Mouse (Mus musculus) thymus, postnatal 10 days (tissue): ENCODE results near the gene Nudt22.
"Not testable (repeated sequence)": the region's sequence is repeated elsewhere in the genome, so short reads cannot be mapped to it uniquely, and the experiment has no call there.

Source experiments
- DNase-seq, 2 experiments: peaks; one replicate each; pipeline ENCODE4 v3.0.0; 2021; ENCODE audit warnings: low spot score in 2 of 2

Gene Nudt22

GRCm38 (mm10) chr19:6995255-6995991 is 494 bp downstream of the Nudt22 start:
- DNase-seq, result no peak

GRCm38 (mm10) chr19:6994489-6994888 is 1.4 kb downstream of the Nudt22 start:
- no peak for DNase-seq

GRCm38 (mm10) chr19:6994002-6994401 is 1.9 kb downstream of the Nudt22 start:
- DNase-seq, result no peak

GRCm38 (mm10) chr19:6993011-6993770 is 2.7 kb downstream of the Nudt22 start:
- no peak for DNase-seq

GRCm38 (mm10) chr19:6992011-6992858 is 3.7 kb downstream of the Nudt22 start, which contains the start of gene Dnajc4:
Dnajc4 (minus strand) TSS chr19:6992572.
- DNase-seq, result peak; percentile 97 to 99

GRCm38 (mm10) chr19:6991166-6991565 is 4.8 kb downstream of the Nudt22 start:
- DNase-seq, result not testable (repeated sequence)

- DNase-seq, result no peak
Observed at GRCm38 (mm10) chr19:6990712-6991111, 5.2 kb downstream of the Nudt22 start.

GRCm38 (mm10) chr19:6989251-6989650 is 6.7 kb downstream of the Nudt22 start:
- DNase-seq, result no peak

GRCm38 (mm10) chr19:6987904-6988285 is 8.0 kb downstream of the Nudt22 start:
- no peak for DNase-seq

- peak; percentile 68 to 71 for DNase-seq
Observed at GRCm38 (mm10) chr19:6987061-6987903, 8.6 kb downstream of the Nudt22 start, which contains the start of gene Vegfb. Vegfb (minus strand) TSS chr19:6987651.

GRCm38 (mm10) chr19:6985951-6986708 is 9.8 kb downstream of the Nudt22 start:
- DNase-seq, result no peak

- DNase-seq, result no peak
Observed at GRCm38 (mm10) chr19:6985300-6985699, 10.6 kb downstream of the Nudt22 start.

- no peak for DNase-seq
Observed at GRCm38 (mm10) chr19:6983621-6984020, 12.3 kb downstream of the Nudt22 start.

GRCm38 (mm10) chr19:6981465-6981864 is 14.5 kb downstream of the Nudt22 start:
- no peak for DNase-seq

- DNase-seq, result peak; percentile 98
Observed at GRCm38 (mm10) chr19:6980381-6981093, 15.4 kb downstream of the Nudt22 start, which contains the start of gene Fkbp2. Fkbp2 (minus strand) TSS chr19:6980501.

- peak; percentile 99 to 100 for DNase-seq
Observed at GRCm38 (mm10) chr19:6979486-6980380, 16.2 kb downstream of the Nudt22 start.

GRCm38 (mm10) chr19:6979001-6979479 is 16.9 kb downstream of the Nudt22 start:
- DNase-seq, result peak in 1 of 2 experiments; percentile 42

GRCm38 (mm10) chr19:6978639-6978974 is 17.3 kb downstream of the Nudt22 start:
- no peak for DNase-seq
